Mouse (Mus musculus): ENCODE data around the gene Kif17. TPM values are rescaled to one million over a fixed set of nuclear protein-coding genes. Genes with fewer than 3 reads are reported as not detected.

The Kif17 gene
- polyA plus RNA-seq (2015; fragmentation: Nextera tagmentation; extraction: Ambion mirVana): 5.4 and 6.0 TPM in 2 replicates

DNA sequence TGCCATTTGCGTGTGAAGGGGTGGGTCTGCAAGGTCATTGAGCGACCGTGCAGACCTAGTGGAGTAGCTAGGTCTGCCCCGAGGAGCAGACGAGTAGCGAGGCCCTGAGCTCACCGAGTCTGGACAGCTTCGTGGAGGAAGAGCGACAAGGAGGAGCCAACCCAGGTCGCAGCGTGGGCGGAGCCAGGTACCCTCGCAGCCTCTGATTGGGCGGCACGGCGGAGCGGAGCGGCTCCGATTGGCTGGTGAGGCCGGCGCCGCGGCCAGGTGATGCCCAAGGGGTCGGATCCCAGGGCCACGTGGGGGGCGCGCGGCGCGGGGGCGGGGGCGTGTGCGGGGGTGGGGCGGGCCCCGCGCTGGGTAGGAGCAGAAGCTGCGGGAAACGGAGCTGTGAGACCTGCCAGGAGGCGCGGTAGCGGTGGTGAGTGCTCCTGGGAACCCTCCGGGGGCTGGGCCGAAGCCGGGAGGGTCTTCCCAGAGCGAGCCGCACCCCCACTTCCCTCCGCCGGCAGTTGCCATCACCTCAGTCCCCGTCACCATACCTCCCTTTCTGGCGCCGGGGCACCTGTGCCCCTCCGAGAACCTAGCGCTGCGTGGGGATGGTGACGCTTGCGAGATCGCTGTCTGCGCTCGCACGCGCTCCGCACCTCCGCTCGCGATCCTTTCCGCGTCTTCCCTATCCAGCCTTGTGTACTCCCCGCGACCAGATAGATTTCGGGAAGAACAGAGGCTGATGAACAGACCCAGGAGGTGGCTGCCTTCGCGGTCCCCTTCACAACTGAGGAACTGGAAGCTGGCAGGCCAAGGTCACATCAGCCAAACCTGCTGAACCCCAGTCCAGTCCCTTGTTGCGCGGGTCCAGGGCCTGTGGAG is at the start of gene Kif17, which contains the start of gene Sh2d5:
Gene Kif17 (plus strand): TSS at position 348 of the 873 bp plus-strand sequence.
Gene Sh2d5 (plus strand): TSS at position 316 of the 873 bp plus-strand sequence.

DNA sequence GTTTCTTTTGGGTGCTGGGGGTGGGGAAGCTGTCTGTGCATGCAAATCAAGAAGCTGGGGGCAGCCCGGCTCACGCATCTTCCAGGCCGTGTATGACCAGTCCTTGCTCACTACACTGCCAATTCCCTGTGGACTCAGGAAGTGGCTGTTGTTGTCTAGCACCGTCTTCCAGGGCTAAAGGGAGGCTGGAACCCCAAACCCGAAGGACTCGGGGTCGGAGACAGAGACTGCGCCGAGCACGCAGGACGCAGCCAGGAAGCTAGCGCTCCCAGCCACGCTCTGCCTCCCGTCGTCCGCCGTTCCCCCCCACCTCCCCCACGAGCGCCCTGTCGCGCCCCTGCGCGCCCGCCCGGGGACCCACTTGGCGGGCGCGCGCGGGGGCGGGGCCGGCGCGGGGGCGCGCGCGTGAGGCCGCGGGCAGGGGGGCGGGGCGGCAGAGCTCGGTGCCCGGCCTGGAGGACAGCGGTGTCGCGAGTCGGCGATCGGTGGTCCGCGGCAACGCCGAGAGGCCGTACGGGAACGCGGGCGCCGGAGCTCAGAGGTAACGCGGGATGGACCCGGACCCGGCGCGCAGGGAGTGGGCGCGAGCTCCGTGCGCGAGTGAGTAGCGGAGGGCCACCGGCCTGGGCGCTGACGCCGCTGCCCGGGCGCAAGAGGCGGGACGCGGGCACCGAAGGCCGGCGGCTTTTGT is 33.9 kb upstream of the Kif17 start, which contains the start of gene Hp1bp3:
Gene Hp1bp3 (plus strand): TSS at position 97 of the 691 bp plus-strand sequence.

DNA sequence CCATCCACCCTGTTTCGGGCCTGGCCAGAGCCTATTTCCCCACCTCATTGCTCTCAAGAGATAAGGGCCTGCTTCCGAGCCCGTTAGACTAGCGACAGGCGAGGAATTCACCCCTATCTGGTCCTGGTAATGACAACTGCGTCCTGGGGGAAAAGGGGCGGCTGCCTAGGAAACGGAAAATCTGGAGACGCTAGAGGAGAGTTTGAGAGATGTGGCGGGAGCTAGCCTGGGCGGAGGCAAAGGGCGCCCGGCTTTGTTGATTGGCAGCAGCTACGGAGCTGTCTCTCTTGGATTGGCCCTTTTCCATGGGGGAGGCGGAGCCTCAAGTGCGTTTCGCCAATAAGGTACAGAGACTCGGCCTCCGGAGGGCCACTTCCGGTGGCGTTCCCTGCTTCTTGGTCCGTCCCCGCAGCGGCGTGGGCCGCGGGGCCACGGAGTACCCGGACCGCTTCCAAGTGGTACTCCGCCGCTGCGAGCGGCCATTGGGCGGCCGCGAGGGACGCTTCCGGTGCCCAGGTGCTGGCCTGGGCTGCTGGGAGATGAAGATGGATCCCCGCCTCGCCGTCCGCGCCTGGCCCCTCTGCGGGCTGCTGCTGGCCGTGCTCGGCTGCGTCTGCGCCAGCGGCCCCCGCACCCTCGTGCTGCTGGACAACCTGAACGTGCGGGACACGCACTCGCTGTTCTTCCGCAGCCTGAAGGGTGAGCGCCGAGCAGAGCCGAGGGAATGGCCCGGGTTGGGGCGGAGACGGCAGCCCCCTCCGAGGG is 54.3 kb downstream of the Kif17 start, which contains the start of gene Ddost:
Gene Ddost (plus strand): TSS at position 391 of the 765 bp plus-strand sequence.

DNA sequence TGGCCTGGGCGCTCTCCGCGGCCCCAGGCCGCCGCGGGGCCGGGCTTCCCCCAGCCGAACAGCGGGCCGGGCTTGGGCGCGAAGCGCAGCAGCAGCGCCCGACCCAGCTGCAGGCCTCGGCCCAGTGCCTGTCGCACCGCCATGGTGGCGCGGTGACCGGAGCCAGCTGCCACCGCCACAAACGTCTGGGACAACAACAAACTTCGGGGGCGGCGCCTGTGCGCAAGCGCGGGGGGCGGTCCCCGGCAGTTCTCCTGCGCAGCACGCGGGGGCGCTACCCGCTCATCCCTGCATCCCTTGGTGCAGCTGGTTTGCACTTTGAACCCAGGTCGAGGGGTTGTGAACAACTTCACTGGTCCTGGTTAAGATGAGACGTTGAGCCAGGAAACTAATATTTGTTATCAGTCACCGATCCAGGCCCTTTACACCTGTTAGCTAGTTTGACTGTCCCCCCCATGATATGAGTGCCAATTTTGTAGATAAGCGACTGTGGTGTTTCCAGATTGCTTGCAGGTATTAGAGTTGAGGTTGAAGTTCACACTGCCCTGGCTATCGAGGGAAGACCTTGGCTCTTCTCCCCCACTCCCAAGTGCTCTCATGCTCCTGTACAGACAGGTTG is 76.0 kb downstream of the Kif17 start, which contains the start of gene Pink1:
Gene Pink1 (minus strand): TSS at position 231 of the 619 bp plus-strand sequence.

Small RNAs within 50 kb of the gene (microRNA-seq; reads per million reads assigned to microRNA genes)
- not detected for gene Gm27646
- 2.3 reads per million for gene Mir7019

Other genes starting within 250 kb of the Kif17 start
- 153 and 158 TPM in 2 replicates for gene Hp1bp3, start 34.1 kb upstream of the Kif17 start, polyA plus RNA-seq (2015; fragmentation: Nextera tagmentation; extraction: Ambion mirVana)
- gene Sh2d5, start within 50 bp of the Kif17 start, polyA plus RNA-seq (2015; fragmentation: Nextera tagmentation; extraction: Ambion mirVana): 18.2 and 19.5 TPM in 2 replicates
- gene Ddost, start 54.3 kb downstream of the Kif17 start, polyA plus RNA-seq (2015; fragmentation: Nextera tagmentation; extraction: Ambion mirVana): 213 and 224 TPM in 2 replicates
- 138 and 152 TPM in 2 replicates for gene Pink1, start 75.9 kb downstream of the Kif17 start, polyA plus RNA-seq (2015; fragmentation: Nextera tagmentation; extraction: Ambion mirVana)
- gene Cda, start 117.6 kb downstream of the Kif17 start, polyA plus RNA-seq (2015; fragmentation: Nextera tagmentation; extraction: Ambion mirVana): 21.4 and 23.0 TPM in 2 replicates
- gene Fam43b, start 146.1 kb downstream of the Kif17 start, polyA plus RNA-seq (2015; fragmentation: Nextera tagmentation; extraction: Ambion mirVana): 25.5 and 26.1 TPM in 2 replicates
- 17.1 and 19.5 TPM in 2 replicates for gene Mul1, start 184.2 kb downstream of the Kif17 start, polyA plus RNA-seq (2015; fragmentation: Nextera tagmentation; extraction: Ambion mirVana)
- 42.8 and 44.8 TPM in 2 replicates for gene Camk2n1, start 203.9 kb downstream of the Kif17 start, polyA plus RNA-seq (2015; fragmentation: Nextera tagmentation; extraction: Ambion mirVana)

Data from neural tube, postnatal 0 days (tissue).